Mouse (Mus musculus): Measurements from ENCODE around the gene Gm10413.
"Not testable (repeated sequence)": the region's sequence is repeated elsewhere in the genome, so short reads cannot be mapped to it uniquely, and the experiment has no call there.

- not testable (repeated sequence) for TF ChIP-seq CTCF, POLR2A (IDR thresholded peaks at IDR 0.05; ENCODE audit: insufficient read depth, low read depth, low read length)
Observed at GRCm38 (mm10) chr14:3449079-3449478, 54.2 kb downstream of the Gm10413 start, which contains the start of gene Gm10408.
